Comparison of ENCODE assay signal across 27 mouse cellular contexts in genomic region chr5:63045751-63046150, GRCm38 (mm10).
"Had no signal": no experiment of that assay in that cellular context is flagged by ENCODE, and none has a peak within 500 bp of the region (broad histone marks: within the 10 kb centered on the region; RNA-seq: fewer than 3 reads in every experiment).

No protein-coding gene starts in this region.

- H3K9ac ChIP-seq: heart, embryonic 13.5 days; heart, embryonic 15.5 days; hindbrain, embryonic 13.5 days; hindbrain, embryonic 15.5 days; kidney, embryonic 15.5 days; limb, embryonic 12.5 days; liver, embryonic 13.5 days; liver, embryonic 15.5 days had no signal

- H3K4me2 ChIP-seq: heart, embryonic 11.5 days; heart, embryonic 13.5 days; heart, embryonic 15.5 days; hindbrain, embryonic 13.5 days; hindbrain, embryonic 15.5 days; kidney, embryonic 15.5 days; limb, embryonic 12.5 days; liver, embryonic 11.5 days; liver, embryonic 13.5 days; liver, embryonic 15.5 days had no signal

- H3K4me1 ChIP-seq: heart, embryonic 13.5 days; heart, embryonic 15.5 days; hindbrain, embryonic 13.5 days; hindbrain, embryonic 15.5 days; kidney, embryonic 15.5 days; limb, embryonic 10.5 days; limb, embryonic 12.5 days; liver, embryonic 13.5 days; liver, embryonic 15.5 days had no signal

- ATAC-seq: hindbrain, postnatal 0 days; intestine, embryonic 16.5 days had no signal

- H3K4me3 ChIP-seq: heart, adult 2 months; heart, embryonic 13.5 days; heart, embryonic 15.5 days; hindbrain, embryonic 13.5 days; hindbrain, embryonic 15.5 days; kidney, embryonic 15.5 days; left cerebral cortex, adult 2 months; limb, embryonic 10.5 days; limb, embryonic 12.5 days; liver, embryonic 13.5 days; liver, embryonic 15.5 days had no signal

- H3K27me3 ChIP-seq: heart, embryonic 13.5 days; heart, embryonic 15.5 days; hindbrain, embryonic 13.5 days; hindbrain, embryonic 15.5 days; kidney, embryonic 15.5 days; limb, embryonic 12.5 days; liver, embryonic 13.5 days; liver, embryonic 15.5 days had no signal

- H3K36me3 ChIP-seq: heart, embryonic 13.5 days; heart, embryonic 15.5 days; hindbrain, embryonic 13.5 days; hindbrain, embryonic 15.5 days; kidney, embryonic 15.5 days; limb, embryonic 10.5 days; limb, embryonic 12.5 days; liver, embryonic 13.5 days; liver, embryonic 15.5 days had no signal

- H3K27ac ChIP-seq: heart, adult 2 months; heart, embryonic 13.5 days; heart, embryonic 15.5 days; hindbrain, embryonic 13.5 days; hindbrain, embryonic 15.5 days; hindbrain, postnatal 0 days; kidney, embryonic 15.5 days; kidney, postnatal 0 days; left cerebral cortex, adult 2 months; limb, embryonic 10.5 days; limb, embryonic 12.5 days; liver, embryonic 13.5 days; liver, embryonic 15.5 days had no signal

- DNase-seq: gastrocnemius, postnatal 14 days; gastrocnemius, postnatal 36 days; heart, adult 11 months; heart, adult 2 months; heart, postnatal 14 days; heart, postnatal 36 days; kidney, adult 11 months; kidney, adult 2 months; kidney, adult 9 months; kidney, postnatal 14 days; kidney, postnatal 36 days; liver; liver, embryonic 13.5 days had no signal

- H3K9me3 ChIP-seq: heart, embryonic 13.5 days; heart, embryonic 15.5 days; hindbrain, embryonic 13.5 days; hindbrain, embryonic 15.5 days; kidney, embryonic 15.5 days; limb, embryonic 10.5 days; limb, embryonic 12.5 days; liver, embryonic 13.5 days; liver, embryonic 15.5 days had no signal
